Mouse (Mus musculus): ENCODE data around the gene Pomp. TPM values are rescaled to one million over a fixed set of nuclear protein-coding genes. Genes with fewer than 3 reads are reported as not detected.

Gene Pomp
- 199 TPM for polyA plus RNA-seq (2017; shearing (Covaris generic))

GRCm38 (mm10) chr5:147860449-147861261 is at the start of gene Pomp:
Gene Pomp (plus strand): TSS chr5:147860461.

GRCm38 (mm10) chr5:147894455-147895076 is 34.3 kb downstream of the Pomp start, which contains the start of gene Slc46a3:
Gene Slc46a3 (minus strand): TSS chr5:147894815.

Other genes with a start within 250 kb of the Pomp start
- 0.11 TPM for gene Flt1, start 134.4 kb upstream of the Pomp start, polyA plus RNA-seq (2017; shearing (Covaris generic))
- 11.4 TPM for gene Slc46a3, start 34.4 kb downstream of the Pomp start, polyA plus RNA-seq (2017; shearing (Covaris generic))
- gene Mtus2, start 96.9 kb downstream of the Pomp start, polyA plus RNA-seq (2017; shearing (Covaris generic)) = 1.0 TPM

Measured in effector memory CD4-positive, alpha-beta T cell, adult 5 months (primary cell).